In genomic region chr6:52475676-52476075, GRCm38 (mm10) we compare ENCODE assay signal across 17 mouse cellular contexts.
"Had no signal": no experiment of that assay in that cellular context is flagged by ENCODE, and none has a peak within 500 bp of the region (broad histone marks: within the 10 kb centered on the region; RNA-seq: fewer than 3 reads in every experiment).

No protein-coding gene starts in this region.

- H3K27ac ChIP-seq: lung, embryonic 15.5 days; macrophage; midbrain, embryonic 13.5 days; midbrain, embryonic 15.5 days; neural tube, embryonic 12.5 days; stomach, embryonic 15.5 days; stomach, postnatal 0 days had no signal

- H3K36me3 ChIP-seq: lung, embryonic 15.5 days; midbrain, embryonic 13.5 days; midbrain, embryonic 15.5 days; neural tube, embryonic 12.5 days; stomach, embryonic 15.5 days had no signal

- H3K9me3 ChIP-seq: lung, embryonic 15.5 days; megakaryocyte, embryonic 14.5 days; midbrain, embryonic 13.5 days; midbrain, embryonic 15.5 days; neural tube, embryonic 12.5 days; stomach, embryonic 15.5 days had no signal

- H3K4me3 ChIP-seq: lung, embryonic 15.5 days; megakaryocyte, embryonic 14.5 days; midbrain, embryonic 13.5 days; midbrain, embryonic 15.5 days; neural tube, embryonic 12.5 days; stomach, embryonic 15.5 days had no signal

- H3K27me3 ChIP-seq: lung, embryonic 15.5 days; midbrain, embryonic 13.5 days; midbrain, embryonic 15.5 days; neural tube, embryonic 12.5 days; stomach, embryonic 15.5 days had no signal

- H3K9ac ChIP-seq: lung, embryonic 15.5 days; midbrain, embryonic 13.5 days; midbrain, embryonic 15.5 days; neural tube, embryonic 12.5 days; stomach, embryonic 15.5 days had no signal

- H3K4me2 ChIP-seq: lung, embryonic 15.5 days; midbrain, embryonic 11.5 days; midbrain, embryonic 13.5 days; midbrain, embryonic 15.5 days; neural tube, embryonic 12.5 days; stomach, embryonic 15.5 days had no signal

- DNase-seq: lung, adult 2 months; lung, postnatal 14 days; lung, postnatal 36 days; right cerebral cortex, postnatal 14 days; thymus, adult 2 months; thymus, postnatal 25 days; thymus, postnatal 4 days had no signal

- ATAC-seq: lung, postnatal 0 days; midbrain, embryonic 13.5 days; midbrain, embryonic 15.5 days had no signal
